Mouse (Mus musculus): ENCODE results near the gene Ccdc39. TPM values are rescaled to one million over a fixed set of nuclear protein-coding genes. Genes with fewer than 3 reads are reported as not detected.

The Ccdc39 gene
- polyA plus RNA-seq, 1 experiment from 2014 or later, result 0.44 TPM

Other genes starting within 250 kb of the Ccdc39 start
- 43.5 and 44.2 TPM in 2 replicates for gene Ttc14, start 44.5 kb downstream of the Ccdc39 start, polyA plus RNA-seq (2016; fragmentation: Nextera tagmentation; extraction: Ambion mirVana)
- 36.3 and 38.9 TPM in 2 replicates for gene Fxr1, start 175.6 kb upstream of the Ccdc39 start, polyA plus RNA-seq (2016; fragmentation: Nextera tagmentation; extraction: Ambion mirVana)
- 172 and 175 TPM in 2 replicates for gene Dnajc19, start 237.0 kb upstream of the Ccdc39 start, polyA plus RNA-seq (2016; fragmentation: Nextera tagmentation; extraction: Ambion mirVana)